Mouse (Mus musculus) left cerebral cortex, postnatal 10 days (tissue): ENCODE measurements at regions not wholly inside any gene's neighbourhood (a gene's known extent, or its start where the extent isn't known, plus 50 kb on each side); places are given as distances from the start of the nearest gene placed in this dataset.

Source experiments
- DNase-seq, 2 experiments: peaks; one replicate each; pipeline ENCODE4 v3.0.0; 2021 to 2022; ENCODE audit warnings: low spot score in 2 of 2, mixed read lengths in 1 of 2; ENCODE audit errors: extremely low spot score in 1 of 2
- intact Hi-C: fragments of 180-260 bp; cut with DNase I; formaldehyde crosslinking; loops from one replicate; pipeline ENCODE4 v1.15.1; 2025

GRCm38 (mm10) chr4:152725881-152726280, 248.2 kb upstream of the Kcnab2 start:
- peak; percentile 36 to 51 for DNase-seq
- intact Hi-C loops: loop anchor here (5.0 kb wide), 1 partner anchor 104 kb away; no protein-coding TSS in a partner anchor

DNA sequence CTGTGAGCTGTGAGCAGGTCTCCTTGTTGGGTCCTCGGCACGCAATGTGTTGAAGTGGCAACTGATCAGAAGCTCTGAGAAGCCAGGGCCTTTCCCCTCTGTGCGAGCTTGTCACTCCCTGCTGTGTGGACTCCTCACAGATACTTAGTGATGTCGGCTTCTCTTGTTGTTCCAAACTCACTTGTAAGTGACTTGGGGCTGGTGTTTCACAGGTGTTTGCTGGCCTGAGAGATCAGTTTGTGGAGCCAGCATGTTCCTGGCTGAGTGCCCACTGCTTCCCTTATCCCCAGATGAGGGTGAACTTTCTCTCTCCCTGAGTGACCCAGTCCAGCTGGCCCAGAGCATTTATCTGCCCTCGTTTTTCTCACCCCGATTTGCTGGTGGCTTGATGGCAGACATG, 247.8 kb upstream of the Kcnab2 start:
- intact Hi-C loops: loop anchor here (5.0 kb wide), 1 partner anchor 103 kb away; no protein-coding TSS in a partner anchor
- peak in 1 of 2 experiments; percentile 37 for DNase-seq

- no peak for DNase-seq
- intact Hi-C loops: loop anchor here (5.0 kb wide), 1 partner anchor 102 kb away; no protein-coding TSS in a partner anchor
Observed at GRCm38 (mm10) chr4:152724741-152725140, 247.1 kb upstream of the Kcnab2 start.

DNA sequence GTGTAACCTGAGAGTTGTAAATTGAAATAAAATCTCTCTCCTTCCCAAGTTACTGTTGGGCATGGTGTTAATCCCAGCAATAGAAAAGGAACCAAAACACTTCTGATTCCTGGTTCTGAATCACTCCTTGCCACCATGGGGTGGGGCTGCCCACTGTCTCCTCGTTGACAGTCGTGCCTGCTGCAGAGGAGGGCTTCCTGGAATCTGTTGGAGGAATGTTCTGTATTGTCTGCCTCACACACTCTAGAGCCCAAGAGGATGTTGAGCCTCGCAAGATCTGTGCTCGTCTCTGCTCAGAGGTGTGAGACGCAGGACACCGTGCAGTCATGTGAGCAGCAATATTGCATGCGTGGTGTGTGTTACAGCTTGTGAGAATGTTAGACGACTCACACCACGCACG, 246.4 kb upstream of the Kcnab2 start:
- intact Hi-C loops: no loop called here
- no peak for DNase-seq

GRCm38 (mm10) chr4:152720528-152720927, 242.9 kb upstream of the Kcnab2 start:
- intact Hi-C loops: no loop called here
- no peak for DNase-seq

DNA sequence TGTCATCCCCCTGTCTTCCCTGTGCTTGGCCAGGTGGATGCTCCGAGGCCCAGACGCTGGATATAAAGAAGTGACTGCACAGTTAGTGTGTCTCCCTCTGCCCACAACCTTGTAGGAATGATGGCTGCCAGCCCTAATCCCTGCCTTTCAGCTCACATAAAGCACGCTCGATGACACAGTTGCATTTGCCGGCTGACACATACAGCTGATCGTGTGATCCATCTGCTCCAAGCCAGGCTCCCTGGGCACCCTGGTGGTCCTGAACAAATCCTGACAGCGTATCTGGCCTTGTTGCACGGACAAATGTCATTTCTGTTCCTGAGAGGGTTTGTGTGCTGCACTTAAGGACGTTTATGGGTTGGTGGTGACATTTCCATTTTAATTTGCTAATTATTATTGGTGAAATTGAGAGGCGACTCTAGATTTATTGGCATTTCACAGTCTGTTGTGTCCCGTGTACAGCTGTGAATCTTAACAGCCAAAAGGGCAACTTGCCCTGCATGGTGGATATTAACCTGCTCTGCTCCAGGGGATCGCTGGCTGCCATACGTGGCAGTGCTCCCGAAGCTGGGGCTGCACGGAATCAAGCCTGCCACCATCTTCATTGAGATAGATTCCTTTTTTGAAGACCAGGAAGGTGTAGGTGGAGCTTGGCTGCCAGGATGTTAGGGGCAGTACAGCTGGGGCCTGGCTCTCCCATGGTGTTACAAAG, 241.9 kb upstream of the Kcnab2 start:
- no peak for DNase-seq
- intact Hi-C loops: no loop called here

DNA sequence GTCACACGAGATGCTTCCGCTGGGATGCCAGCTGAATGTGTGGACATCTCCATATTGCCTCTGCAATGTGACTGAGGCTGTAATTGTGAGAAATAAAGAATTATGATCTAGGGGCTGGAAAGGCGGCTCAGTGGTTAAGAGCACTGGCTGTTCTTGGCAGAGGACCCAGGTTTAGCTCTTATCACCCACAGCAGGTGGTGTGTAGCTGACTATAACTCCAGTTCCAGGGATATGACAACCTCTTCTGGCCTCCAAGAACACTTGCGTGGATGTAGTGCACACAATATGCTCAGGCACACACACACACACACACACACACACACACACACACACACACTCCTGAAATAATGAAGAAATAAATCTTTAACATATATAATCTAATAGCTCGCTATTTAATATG, 232.7 kb upstream of the Kcnab2 start:
- intact Hi-C loops: no loop called here
- DNase-seq: no peak

GRCm38 (mm10) chr4:152700217-152700616, 222.5 kb upstream of the Kcnab2 start:
- no peak for DNase-seq
- intact Hi-C loops: no loop called here

DNA sequence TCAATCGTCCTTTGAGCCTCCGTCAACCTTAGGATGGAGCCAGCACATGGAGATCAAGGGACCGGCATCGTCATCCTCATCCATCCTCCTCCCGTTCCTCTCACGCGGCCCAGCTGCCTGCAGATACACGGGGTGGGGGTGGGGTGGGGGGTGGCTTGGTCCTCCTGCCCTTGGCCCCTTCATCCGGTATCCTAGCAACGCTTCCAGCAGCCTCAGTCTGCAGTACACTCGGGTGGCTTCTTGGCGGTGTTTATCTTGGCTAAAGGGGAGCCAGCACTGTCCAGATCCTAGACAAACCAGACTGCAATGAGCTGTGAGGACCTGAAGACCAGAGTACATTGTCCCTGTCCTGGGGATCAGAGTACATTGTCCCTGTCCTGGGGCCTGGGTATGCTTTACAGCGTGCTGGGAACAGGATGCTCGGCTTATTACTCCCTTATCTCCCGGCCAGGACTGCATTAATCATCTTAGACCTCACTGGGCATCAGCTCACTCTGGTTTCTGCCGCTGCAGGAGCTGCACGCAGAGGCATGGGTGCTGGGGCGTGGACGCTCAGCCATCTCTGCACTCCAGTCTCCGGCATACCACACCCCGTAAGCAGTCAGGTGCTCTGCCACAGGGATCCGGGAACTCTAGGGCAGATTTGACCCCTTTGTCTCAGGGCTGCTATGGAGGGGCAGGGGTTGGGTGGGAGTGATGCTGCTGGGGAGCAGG, 219.7 kb upstream of the Kcnab2 start:
- DNase-seq: peak; percentile 32 to 34
- intact Hi-C loops: no loop called here

DNA sequence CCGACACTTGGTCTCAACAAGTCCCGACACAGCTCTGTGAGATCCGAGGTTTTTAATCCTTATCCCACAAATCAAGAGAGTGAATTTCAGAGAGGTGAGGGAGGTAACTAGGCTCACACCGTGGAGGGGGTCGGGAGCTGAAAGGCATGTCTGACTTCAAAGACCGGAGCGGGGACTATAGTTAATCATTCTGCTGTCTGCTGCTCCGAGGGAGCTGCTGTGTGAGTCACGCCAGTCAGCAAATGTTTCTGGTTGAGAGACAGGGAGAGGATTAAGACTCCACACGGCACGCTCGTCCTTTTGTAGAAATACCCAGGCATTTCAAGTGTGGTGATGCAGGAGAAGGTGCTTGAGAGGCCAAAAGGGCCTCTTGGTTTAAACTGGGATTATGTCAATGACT, 214.1 kb upstream of the Kcnab2 start:
- no peak for DNase-seq
- intact Hi-C loops: no loop called here

DNA sequence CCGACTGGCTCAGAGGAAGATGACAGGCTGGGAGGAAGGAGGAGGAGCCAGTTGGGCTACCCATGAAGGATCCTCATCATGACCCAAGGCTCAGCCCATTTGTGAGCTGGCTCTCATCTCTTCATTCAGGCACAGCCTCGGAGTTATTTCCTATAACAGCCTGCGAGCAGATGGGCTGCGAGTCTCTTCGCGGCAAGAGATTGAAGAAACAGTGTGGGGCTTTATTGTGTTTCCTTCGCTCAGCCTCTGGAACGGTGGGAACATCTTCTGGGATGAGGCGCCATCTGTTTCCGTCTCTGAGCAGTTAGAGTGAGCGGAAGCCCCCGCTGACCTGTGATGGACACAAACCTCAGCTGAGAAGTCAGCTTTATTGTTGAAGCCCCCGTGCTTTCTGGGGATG, 213.6 kb upstream of the Kcnab2 start:
- intact Hi-C loops: no loop called here

DNA sequence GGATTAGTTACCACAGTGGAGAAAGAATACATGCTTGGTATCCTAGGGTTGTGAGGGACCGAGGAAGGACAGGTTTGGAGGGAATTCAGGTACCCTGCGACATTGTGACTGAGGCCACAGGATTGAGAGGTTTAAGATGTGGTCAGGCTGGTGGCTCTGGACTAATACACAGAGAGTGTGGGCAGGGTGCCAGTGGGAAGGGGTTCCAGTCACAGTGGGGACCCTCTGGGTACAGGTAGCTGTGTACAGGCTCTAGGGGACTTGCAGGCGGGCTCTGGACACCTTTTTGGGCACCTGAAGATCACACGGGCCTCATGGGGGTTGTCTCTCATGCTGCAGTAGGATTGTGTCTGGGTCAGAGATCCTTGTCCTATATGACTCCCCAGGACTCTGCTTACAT, 213.1 kb upstream of the Kcnab2 start:
- peak in 1 of 2 experiments; percentile 45 for DNase-seq
- intact Hi-C loops: no loop called here

More for the DNA sequence above, 213.6 kb upstream of the Kcnab2 start:
- DNase-seq: peak in 1 of 2 experiments; percentile 34

- DNase-seq: no peak
Observed at GRCm38 (mm10) chr4:152689831-152690230, 212.2 kb upstream of the Kcnab2 start.

DNA sequence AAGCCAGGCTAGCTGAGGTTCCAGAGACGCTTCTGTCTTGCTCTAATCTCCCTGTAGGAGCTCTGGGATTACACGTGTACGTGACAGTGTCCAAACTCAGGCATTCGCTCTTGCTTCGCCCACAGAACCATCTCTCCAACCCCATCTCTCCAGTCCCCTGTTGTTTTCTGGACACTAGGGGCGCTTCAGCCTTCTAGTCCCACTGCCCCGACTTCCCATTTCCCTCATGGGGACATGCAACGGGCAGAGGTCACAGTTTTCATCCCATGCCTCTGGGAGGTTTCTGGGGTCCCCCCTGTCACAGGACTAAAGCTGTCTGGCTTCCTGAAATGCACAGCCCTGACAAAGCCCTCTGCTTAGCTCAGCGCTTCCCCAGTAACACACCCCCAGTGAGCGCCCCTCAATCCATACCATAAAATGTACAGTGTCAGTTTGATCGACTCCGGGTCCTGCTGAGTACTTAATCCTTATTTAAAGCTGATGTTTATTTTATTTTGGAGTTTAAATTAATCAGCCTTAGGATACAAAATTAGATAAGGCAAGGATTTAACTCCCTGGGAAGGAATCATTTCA, 208.9 kb upstream of the Kcnab2 start:
- DNase-seq: no peak
- intact Hi-C loops: no loop called here

More at GRCm38 (mm10) chr4:152689831-152690230, 212.2 kb upstream of the Kcnab2 start:
- intact Hi-C loops: no loop called here

DNA sequence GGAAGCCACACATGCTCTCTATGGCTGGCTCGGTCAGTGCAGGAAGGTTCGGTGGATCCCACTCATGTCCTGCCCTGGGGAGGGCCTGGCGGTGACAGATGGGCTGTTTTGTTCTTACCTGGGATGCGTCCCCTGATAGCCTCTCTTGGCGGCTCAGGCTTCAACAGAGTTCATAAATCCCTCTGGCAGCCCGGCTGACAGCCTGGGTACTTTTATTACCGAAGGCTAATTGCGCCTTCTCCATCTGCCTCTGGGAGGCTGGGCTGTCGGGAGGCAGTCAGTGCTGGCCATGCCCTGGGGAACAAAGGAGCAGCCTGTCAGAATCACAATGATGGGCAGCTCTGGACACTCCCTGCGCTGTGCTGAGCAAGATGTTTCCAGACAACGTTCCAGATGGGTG, 196.5 kb upstream of the Kcnab2 start:
- no peak for DNase-seq
- intact Hi-C loops: no loop called here

GRCm38 (mm10) chr4:152663482-152663881, 185.8 kb upstream of the Kcnab2 start:
- intact Hi-C loops: no loop called here
- no peak for DNase-seq

DNA sequence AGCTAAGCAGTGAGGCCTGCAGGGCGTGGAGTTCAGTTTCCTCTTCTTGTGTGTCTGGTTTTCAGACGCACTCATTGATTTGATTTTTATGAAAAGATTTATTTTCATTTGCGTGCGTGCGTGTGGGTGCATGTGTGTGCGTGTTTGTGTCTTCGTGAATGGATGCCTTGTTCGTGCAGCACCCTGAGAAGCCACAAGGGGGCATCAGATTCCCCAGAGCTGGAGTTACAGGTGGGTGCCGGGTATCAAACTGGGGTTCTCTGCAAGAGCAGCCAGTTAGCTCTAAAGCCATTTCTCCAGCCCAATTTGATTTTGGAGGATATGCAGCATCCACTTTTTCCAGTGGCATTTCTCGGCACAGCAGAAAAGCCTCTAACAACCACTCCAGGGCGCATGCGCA, 185.4 kb upstream of the Kcnab2 start:
- DNase-seq: no peak
- intact Hi-C loops: no loop called here

DNA sequence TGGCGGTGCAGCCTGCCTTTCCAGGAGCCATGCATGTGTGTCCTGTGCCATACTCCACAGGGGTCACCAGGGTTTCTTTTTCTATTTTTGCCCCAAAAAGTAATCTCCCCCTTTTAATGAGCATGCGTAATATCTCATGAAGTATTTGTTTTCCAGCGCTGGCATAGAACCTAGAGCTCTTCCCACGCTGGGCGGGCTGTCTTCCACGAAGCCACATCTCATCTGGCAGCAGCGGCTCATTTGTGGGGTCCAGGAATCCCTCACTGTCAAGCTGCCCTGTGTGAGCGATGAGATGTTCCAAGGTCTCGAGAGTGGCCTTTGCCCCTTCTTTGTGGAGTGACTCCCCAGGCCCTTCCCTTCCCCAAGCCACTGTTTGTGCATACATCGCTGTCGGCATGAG, 184.8 kb upstream of the Kcnab2 start:
- no peak for DNase-seq
- intact Hi-C loops: no loop called here

DNA sequence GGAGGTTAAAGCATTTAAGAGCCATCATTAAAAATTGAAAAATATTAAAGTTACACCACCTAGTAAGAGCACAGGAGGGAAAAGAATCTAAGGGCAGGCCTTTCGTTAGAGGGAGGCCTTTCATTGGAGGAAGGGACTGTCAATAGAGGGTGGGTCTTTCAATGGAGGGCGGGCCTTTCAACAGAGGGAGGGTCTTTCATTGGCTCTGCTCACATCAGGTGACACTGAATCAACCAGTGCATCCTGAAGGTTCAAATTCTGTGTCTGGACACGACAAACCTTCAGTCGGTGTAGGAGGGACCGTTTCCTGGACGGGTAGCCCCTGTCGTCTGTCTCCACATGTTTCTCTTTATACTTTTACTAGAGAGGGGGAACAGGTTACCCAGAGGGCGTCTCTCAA, 172.5 kb upstream of the Kcnab2 start:
- DNase-seq: no peak
- intact Hi-C loops: no loop called here

GRCm38 (mm10) chr4:152647620-152648019, 169.9 kb upstream of the Kcnab2 start:
- intact Hi-C loops: no loop called here
- DNase-seq: no peak
